Mouse (Mus musculus): Measurements from ENCODE around the gene Coq10a. TPM values are rescaled to one million over a fixed set of nuclear protein-coding genes. Genes with fewer than 3 reads are reported as not detected.

Coq10a gene
- polyA plus RNA-seq, 1 experiment from 2014 or later = 8.5 TPM

DNA sequence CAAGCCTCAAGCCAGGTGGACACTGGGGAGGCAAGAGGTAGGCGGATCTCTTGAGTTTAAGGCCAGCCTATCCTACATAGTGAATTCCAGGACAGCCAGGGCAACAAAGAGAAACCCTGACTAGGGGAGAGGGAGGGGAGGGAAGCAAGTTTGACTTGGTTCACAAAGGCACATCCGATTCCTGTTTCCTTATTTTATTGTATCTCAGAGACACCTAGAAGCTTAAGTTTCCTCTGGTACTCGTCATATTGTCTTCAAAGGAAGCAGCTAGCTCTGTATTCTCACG is 41.7 kb upstream of the Coq10a start:
- WGBS (ENCODE audit: insufficient replicate concordance) = 19% methylated on average over 4 of the region's 4 CpGs
- Histone ChIP-seq H3K27ac (ENCODE audit: low read depth) (peak overlapping the region; percentile 86), H3K9me3 (ENCODE audit: low read length) (no peaks in the 10 kb centered on the region), H3K4me3 (ENCODE audit: low read depth, low read length) (peak overlapping the region; percentile 78), H3K36me3 (replicated peaks; ENCODE audit: insufficient read depth, low read length) (peaks cover 16% of the 10 kb centered on the region), H3K27me3 (ENCODE audit: insufficient read depth, low read length) (no peaks in the 10 kb centered on the region), H3K4me1 (ENCODE audit: insufficient read depth) (peaks cover 30% of the 10 kb centered on the region), H3K9ac (replicated peaks) (peak overlapping the region; percentile 82), H3K4me2 (ENCODE audit: low read depth, low read length) (peak overlapping the region; percentile 94)
- DNase-seq (no peak), ATAC-seq (no peak)
- TF ChIP-seq CTCF (IDR thresholded peaks at IDR 0.05; ENCODE audit: low read depth) (no peak), EP300 (IDR thresholded peaks at IDR 0.05; ENCODE audit: low read depth) (no peak)

DNA sequence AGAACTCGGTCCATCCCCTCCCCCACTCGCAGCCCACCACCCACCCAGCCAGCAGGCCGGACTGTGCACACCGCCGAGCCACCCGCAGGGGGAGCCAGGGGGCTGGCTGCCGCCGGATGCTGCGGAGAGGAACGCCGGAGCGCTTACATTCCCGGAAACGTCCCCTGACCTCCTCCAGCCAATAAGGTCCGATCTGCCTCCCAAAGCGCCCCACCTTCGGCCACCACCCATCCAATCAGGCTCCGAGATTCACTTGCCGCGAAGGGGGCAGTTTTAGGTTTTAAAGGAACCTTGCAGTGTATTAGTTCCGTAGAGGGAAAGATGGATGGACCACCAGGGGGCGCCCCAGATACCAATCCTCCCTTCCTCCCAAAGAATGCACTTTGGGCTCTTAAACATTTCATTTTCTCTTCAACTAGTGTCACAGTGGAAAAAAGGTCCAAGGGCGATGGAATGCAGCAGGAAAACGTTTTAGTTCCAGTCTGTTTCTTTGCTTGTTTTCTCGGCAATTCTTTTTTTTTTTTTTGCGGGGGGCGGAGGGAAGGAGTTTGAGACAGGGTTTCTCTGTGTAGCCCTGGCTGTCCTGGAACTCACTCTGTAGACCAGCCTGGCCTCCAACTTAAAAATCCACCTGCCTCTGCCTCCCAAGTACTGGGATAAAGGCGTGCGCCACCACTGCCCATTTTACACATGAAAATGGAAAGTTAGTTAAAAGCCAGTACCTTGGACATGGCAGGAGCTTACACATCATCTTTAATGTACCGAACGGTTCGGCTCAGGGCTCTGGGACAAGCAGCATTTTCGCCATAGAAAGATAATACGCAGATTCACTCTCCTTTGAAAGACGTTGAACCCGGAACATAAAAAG is 41.1 kb upstream of the Coq10a start:
- Histone ChIP-seq H3K4me1 (ENCODE audit: insufficient read depth) (peaks cover 30% of the 10 kb centered on the region), H3K36me3 (replicated peaks; ENCODE audit: insufficient read depth, low read length) (peaks cover 15% of the 10 kb centered on the region), H3K4me2 (ENCODE audit: low read depth, low read length) (peak overlapping the region; percentile 94), H3K27ac (ENCODE audit: low read depth) (peak overlapping the region; percentile 86), H3K27me3 (ENCODE audit: insufficient read depth, low read length) (no peaks in the 10 kb centered on the region), H3K9ac (replicated peaks) (peak overlapping the region; percentile 82), H3K9me3 (ENCODE audit: low read length) (no peaks in the 10 kb centered on the region), H3K4me3 (ENCODE audit: low read depth, low read length) (peak overlapping the region; percentile 78)
- TF ChIP-seq EP300 (IDR thresholded peaks at IDR 0.05; ENCODE audit: low read depth) (peak; percentile 56; the same call in 1 of the 2 replicates), CTCF (IDR thresholded peaks at IDR 0.05; ENCODE audit: low read depth) (peak; percentile 82)
- peak; percentile 96 for DNase-seq
- WGBS (ENCODE audit: insufficient replicate concordance) = 4% methylated on average over 36 of the region's 36 CpGs
- peak; percentile 88 for ATAC-seq

DNA sequence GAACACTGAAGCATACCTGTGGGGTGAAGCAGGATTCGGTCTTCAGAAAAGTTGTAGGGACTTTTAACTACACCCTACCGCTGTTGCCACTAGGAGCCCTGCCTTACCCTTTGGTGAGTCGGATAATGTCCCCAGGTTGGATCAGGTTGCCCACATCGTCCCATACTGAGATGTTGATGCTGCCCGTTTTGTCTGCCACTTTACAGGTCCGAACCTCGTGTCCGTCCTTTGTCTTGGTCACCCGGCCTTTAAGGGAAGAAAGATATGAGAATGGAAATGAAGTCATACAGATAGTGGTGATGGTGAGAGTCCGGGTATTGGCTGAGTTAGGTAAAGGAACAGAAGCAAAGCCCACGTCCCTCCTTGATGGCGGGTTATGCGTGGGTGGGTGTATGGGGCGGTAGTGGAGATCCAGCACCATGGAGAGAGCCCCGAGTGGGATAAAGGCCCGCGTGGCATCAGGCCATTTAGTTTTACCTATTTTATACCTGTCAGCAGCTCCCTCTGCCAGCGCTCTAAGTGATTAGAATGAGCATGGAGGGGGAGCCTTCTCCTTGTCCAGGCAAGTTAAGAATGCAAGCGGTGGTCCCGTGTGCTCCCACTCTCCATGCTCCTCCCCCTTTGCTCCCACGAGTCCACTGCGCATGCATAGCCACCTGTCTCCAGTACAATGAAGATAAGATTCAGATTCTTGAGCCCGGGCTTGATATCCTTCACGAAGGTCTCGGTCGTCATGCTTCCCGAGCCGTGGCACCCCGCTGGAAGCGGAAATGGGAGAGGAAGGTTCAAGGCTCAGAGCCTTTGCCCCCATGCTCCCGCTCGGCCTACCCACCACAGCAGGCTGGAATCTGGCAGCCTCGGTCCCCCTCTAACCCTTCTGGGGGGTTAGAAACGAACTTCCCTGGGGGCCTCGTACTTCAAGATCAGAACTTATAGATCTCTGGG is 40.1 kb upstream of the Coq10a start:
- 18% methylated on average over 35 of the region's 35 CpGs for WGBS (ENCODE audit: insufficient replicate concordance)
- no peak; the same call in 1 of the 2 replicates for ATAC-seq
- Histone ChIP-seq H3K9me3 (ENCODE audit: low read length) (no peaks in the 10 kb centered on the region), H3K27ac (ENCODE audit: low read depth) (peak overlapping the region; percentile 48), H3K4me2 (ENCODE audit: low read depth, low read length) (peak overlapping the region; percentile 94), H3K4me1 (ENCODE audit: insufficient read depth) (peaks cover 26% of the 10 kb centered on the region), H3K36me3 (replicated peaks; ENCODE audit: insufficient read depth, low read length) (peaks cover 12% of the 10 kb centered on the region), H3K27me3 (ENCODE audit: insufficient read depth, low read length) (no peaks in the 10 kb centered on the region), H3K9ac (replicated peaks) (peak overlapping the region; percentile 78), H3K4me3 (ENCODE audit: low read depth, low read length) (peak overlapping the region; percentile 78)
- no peak for TF ChIP-seq EP300 (IDR thresholded peaks at IDR 0.05; ENCODE audit: low read depth)
- TF ChIP-seq CTCF (IDR thresholded peaks at IDR 0.05; ENCODE audit: low read depth) = no peak
- no peak for DNase-seq

DNA sequence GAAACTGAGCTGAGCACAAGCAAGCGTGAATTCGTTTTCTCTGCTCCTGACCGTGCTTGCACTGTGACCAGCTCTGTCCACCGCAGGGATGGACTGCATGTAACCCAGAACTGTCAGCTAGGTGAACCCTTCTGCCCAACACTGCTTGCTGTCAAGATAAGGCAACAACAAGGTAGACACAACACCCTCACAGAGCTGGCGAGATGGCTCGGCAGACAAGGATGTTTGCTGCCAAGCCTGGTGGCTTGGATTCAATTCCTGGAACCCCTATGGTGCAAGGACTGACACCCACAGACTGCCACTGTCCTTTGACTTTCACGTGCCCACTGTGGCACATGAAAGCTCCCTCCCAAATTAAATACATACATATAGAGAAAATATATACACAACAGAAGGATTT is 35.1 kb upstream of the Coq10a start:
- Histone ChIP-seq H3K27me3 (ENCODE audit: insufficient read depth, low read length) (no peaks in the 10 kb centered on the region), H3K9me3 (ENCODE audit: low read length) (no peaks in the 10 kb centered on the region), H3K27ac (ENCODE audit: low read depth) (no peak overlapping the region), H3K4me1 (ENCODE audit: insufficient read depth) (no peaks in the 10 kb centered on the region; the same call in none of the 2 replicates), H3K4me2 (ENCODE audit: low read depth, low read length) (no peak overlapping the region), H3K4me3 (ENCODE audit: low read depth, low read length) (no peak overlapping the region), H3K36me3 (replicated peaks; ENCODE audit: insufficient read depth, low read length) (peaks cover 12% of the 10 kb centered on the region), H3K9ac (replicated peaks) (no peak overlapping the region)
- DNase-seq (no peak), ATAC-seq (no peak)
- TF ChIP-seq CTCF (IDR thresholded peaks at IDR 0.05; ENCODE audit: low read depth) (no peak), EP300 (IDR thresholded peaks at IDR 0.05; ENCODE audit: low read depth) (no peak)
- 87% methylated on average over 7 of the region's 7 CpGs for WGBS (ENCODE audit: insufficient replicate concordance)

DNA sequence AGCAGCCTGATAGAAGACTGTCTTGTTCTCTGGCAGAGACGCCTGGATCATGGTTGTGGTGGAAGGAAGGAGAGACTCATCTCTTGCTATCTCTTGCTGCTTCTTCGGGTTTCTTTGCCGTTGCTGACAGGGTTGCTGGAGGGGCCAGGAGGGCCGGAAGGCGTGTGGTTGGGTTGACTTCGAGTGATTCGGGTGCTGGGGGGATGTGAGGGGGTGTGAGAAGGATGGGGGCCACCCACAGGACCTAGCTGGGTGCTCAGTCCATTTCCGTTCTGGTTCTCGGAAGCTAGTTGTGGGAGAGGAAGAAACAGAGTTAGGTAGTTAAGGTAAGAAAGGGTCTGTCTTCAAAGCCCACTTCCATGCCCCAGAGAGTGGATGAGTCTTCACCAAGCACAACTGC is 32.8 kb upstream of the Coq10a start:
- Histone ChIP-seq H3K4me2 (ENCODE audit: low read depth, low read length) (no peak overlapping the region), H3K27me3 (ENCODE audit: insufficient read depth, low read length) (no peaks in the 10 kb centered on the region), H3K9ac (replicated peaks) (no peak overlapping the region), H3K36me3 (replicated peaks; ENCODE audit: insufficient read depth, low read length) (peaks cover 9% of the 10 kb centered on the region; the same call in 1 of the 2 replicates), H3K4me3 (ENCODE audit: low read depth, low read length) (no peak overlapping the region), H3K4me1 (ENCODE audit: insufficient read depth) (peaks cover 4% of the 10 kb centered on the region; the same call in 1 of the 2 replicates), H3K9me3 (ENCODE audit: low read length) (no peaks in the 10 kb centered on the region), H3K27ac (ENCODE audit: low read depth) (no peak overlapping the region)
- DNase-seq = no peak
- no peak for ATAC-seq
- WGBS (ENCODE audit: insufficient replicate concordance) = 76% methylated on average over 9 of the region's 9 CpGs
- TF ChIP-seq CTCF (IDR thresholded peaks at IDR 0.05; ENCODE audit: low read depth) (no peak), EP300 (IDR thresholded peaks at IDR 0.05; ENCODE audit: low read depth) (no peak)

DNA sequence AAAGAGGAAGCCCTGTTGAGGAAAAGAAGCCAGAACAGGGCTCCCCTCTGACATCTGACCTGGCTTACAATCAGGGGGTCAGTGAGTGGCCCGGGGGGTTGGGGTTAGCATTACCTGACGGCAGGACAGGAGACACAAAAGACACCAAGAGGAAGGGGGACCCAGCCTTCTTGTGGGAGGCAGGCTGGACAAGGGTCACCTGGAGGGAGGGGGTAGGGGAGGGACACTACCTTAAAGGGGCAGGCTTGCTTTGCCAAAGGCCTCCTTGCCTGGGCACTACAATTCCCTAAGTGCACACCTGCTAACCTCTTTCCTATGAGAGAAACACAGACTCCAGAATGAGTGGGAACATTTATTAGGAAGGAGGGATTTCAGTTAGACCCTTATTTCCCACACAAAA is 32.3 kb upstream of the Coq10a start, which contains the start of gene Slc39a5:
TSS of gene Slc39a5 (minus strand) at position 174 of the 400 bp plus-strand sequence.
- DNase-seq (no peak), ATAC-seq (no peak)
- Histone ChIP-seq H3K4me1 (ENCODE audit: insufficient read depth) (peaks cover 8% of the 10 kb centered on the region; the same call in 1 of the 2 replicates), H3K27me3 (ENCODE audit: insufficient read depth, low read length) (no peaks in the 10 kb centered on the region), H3K9me3 (ENCODE audit: low read length) (no peaks in the 10 kb centered on the region), H3K9ac (replicated peaks) (peak within 1 kb of the TSS; percentile 51), H3K27ac (ENCODE audit: low read depth) (0 out of 2 replicates have a peak within 1 kb of the TSS, but pooled peaks have one; percentile 29), H3K4me2 (ENCODE audit: low read depth, low read length) (peak within 1 kb of the TSS; percentile 59), H3K36me3 (replicated peaks; ENCODE audit: insufficient read depth, low read length) (peaks cover 7% of the 10 kb centered on the region; the same call in 1 of the 2 replicates), H3K4me3 (ENCODE audit: low read depth, low read length) (peak within 1 kb of the TSS; percentile 42)
- 31% methylated on average over 2 of the region's 2 CpGs for WGBS (ENCODE audit: insufficient replicate concordance)
- TF ChIP-seq CTCF (IDR thresholded peaks at IDR 0.05; ENCODE audit: low read depth) = no peak
- TF ChIP-seq EP300 (IDR thresholded peaks at IDR 0.05; ENCODE audit: low read depth) = no peak
